Mouse (Mus musculus): Measurements from ENCODE around the gene Diaph3. TPM values are rescaled to one million over a fixed set of nuclear protein-coding genes. Genes with fewer than 3 reads are reported as not detected.

Gene Diaph3
- total and polyA plus RNA-seq, 3 experiments, result 16.2 to 36.9 (median 17.5) TPM

GRCm38 (mm10) chr14:86684585-86685503, 456.2 kb downstream of the Diaph3 start (continued):
- TF ChIP-seq NELFE (IDR thresholded peaks at IDR 0.05; ENCODE audit: low read depth, low read length) (no peak), MAZ (IDR thresholded peaks at IDR 0.05; ENCODE audit: low read depth, low read length) (no peak), ETS1 (conservative IDR thresholded peaks at IDR 0.05; ENCODE audit: low read depth, low read length) (no peak), IRF4 (IDR thresholded peaks at IDR 0.05; ENCODE audit: low read depth, low read length) (no peak)

GRCm38 (mm10) chr14:86681951-86682350, 459.1 kb downstream of the Diaph3 start:
- DNase-seq (ENCODE audit: extremely low read depth), result peak; percentile 37
- H3K4me2 ChIP-seq (ENCODE audit: insufficient read depth, low read depth, poor library complexity, severe bottlenecking), result no peak overlapping the region
- H3K27ac ChIP-seq (ENCODE audit: insufficient read depth, low read depth), result no peak overlapping the region
- dilution Hi-C loops (cut with MboI; ENCODE audit: extremely low pct_ligation_motif_present, extremely low pct_unique_long_range_greater_than_20kb, low sequenced_read_pairs) (no loop called here), in situ Hi-C loops (cut with MboI; ENCODE audit: low pct_ligation_motif_present, low pct_unique_long_range_greater_than_20kb, low sequenced_read_pairs) (loop anchor here (10.0 kb wide), 1 partner anchor 103 kb away; no protein-coding TSS in a partner anchor)
- H3K4me1 ChIP-seq (ENCODE audit: control insufficient read depth in 1 of 2, insufficient read depth in 2 of 2), result peaks cover 0 to 33% of the 10 kb centered on the region in 2 experiments; a peak in 2 of 4 replicates
- H3K79me2 ChIP-seq (replicated peaks; ENCODE audit: control insufficient read depth, extremely low read depth, insufficient read depth, poor library complexity, severe bottlenecking), result no peaks in the 10 kb centered on the region
- peaks cover 0 to 7% of the 10 kb centered on the region in 2 experiments for H3K36me3 ChIP-seq (replicated peaks in 1 of 2; ENCODE audit: control insufficient read depth in 1 of 2, insufficient read depth in 1 of 2, low read length in 1 of 2)
- TF ChIP-seq ELF1 (IDR thresholded peaks at IDR 0.05; ENCODE audit: low read depth, low read length) (no peak), ZNF384 (IDR thresholded peaks at IDR 0.05; ENCODE audit: low read depth, low read length) (no peak), JUN (IDR thresholded peaks at IDR 0.05; ENCODE audit: insufficient read depth, low read depth, low read length) (no peak), NELFE (IDR thresholded peaks at IDR 0.05; ENCODE audit: low read depth, low read length) (no peak), ETS1 (conservative IDR thresholded peaks at IDR 0.05; ENCODE audit: low read depth, low read length) (no peak), UBTF (IDR thresholded peaks at IDR 0.05; ENCODE audit: low read depth, low read length) (no peak), EP300 (IDR thresholded peaks at IDR 0.05; ENCODE audit: low read length) (no peak), BHLHE40 (IDR thresholded peaks at IDR 0.05; ENCODE audit: low read depth, low read length) (no peak), PAX5 (IDR thresholded peaks at IDR 0.05; ENCODE audit: low read length) (no peak), CHD1 (IDR thresholded peaks at IDR 0.05; ENCODE audit: low read depth, low read length) (no peak), ZC3H11A (IDR thresholded peaks at IDR 0.05; ENCODE audit: low read depth, low read length) (no peak), USF2 (conservative IDR thresholded peaks at IDR 0.05; ENCODE audit: low read depth, low read length) (no peak), NRF1 (IDR thresholded peaks at IDR 0.05; ENCODE audit: low read depth, low read length) (no peak), RAD21 (IDR thresholded peaks at IDR 0.05; ENCODE audit: low read depth, low read length) (no peak), USF1 (IDR thresholded peaks at IDR 0.05; ENCODE audit: low read depth, low read length) (no peak), MXI1 (IDR thresholded peaks at IDR 0.05; ENCODE audit: low read depth, low read length) (no peak), POLR2A (IDR thresholded peaks at IDR 0.05; ENCODE audit: low read depth, low read length) (no peak), GABPA (IDR thresholded peaks at IDR 0.05; ENCODE audit: insufficient replicate concordance, low read depth, low read length) (no peak), ZKSCAN1 (IDR thresholded peaks at IDR 0.05; ENCODE audit: borderline replicate concordance, low read depth, low read length) (no peak), HCFC1 (IDR thresholded peaks at IDR 0.05; ENCODE audit: low read depth, low read length) (no peak)
- H3K4me3 ChIP-seq (replicated peaks in 1 of 3; ENCODE audit: low read depth in 2 of 3, low read length in 2 of 3, poor library complexity in 1 of 3), result no peak overlapping the region
- no peaks in the 10 kb centered on the region for H3K27me3 ChIP-seq (replicated peaks)
- H3K9me3 ChIP-seq (replicated peaks; ENCODE audit: low read length), result no peaks in the 10 kb centered on the region
- no peak overlapping the region for H3K9ac ChIP-seq (ENCODE audit: insufficient read depth, low read depth)
